Mouse (Mus musculus): ENCODE data around the gene Zfp973. TPM values are rescaled to one million over a fixed set of nuclear protein-coding genes. Genes with fewer than 3 reads are reported as not detected.
A peak's percentile ranks its signal among the peaks of the same experiment; 100 is the strongest.
"Not testable (repeated sequence)": the region's sequence is repeated elsewhere in the genome, so short reads cannot be mapped to it uniquely, and the experiment has no call there.

Zfp973 gene
- 7.7 and 9.3 TPM in 2 replicates for polyA plus RNA-seq (2015; fragmentation: Nextera tagmentation; extraction: Ambion mirVana)

DNA sequence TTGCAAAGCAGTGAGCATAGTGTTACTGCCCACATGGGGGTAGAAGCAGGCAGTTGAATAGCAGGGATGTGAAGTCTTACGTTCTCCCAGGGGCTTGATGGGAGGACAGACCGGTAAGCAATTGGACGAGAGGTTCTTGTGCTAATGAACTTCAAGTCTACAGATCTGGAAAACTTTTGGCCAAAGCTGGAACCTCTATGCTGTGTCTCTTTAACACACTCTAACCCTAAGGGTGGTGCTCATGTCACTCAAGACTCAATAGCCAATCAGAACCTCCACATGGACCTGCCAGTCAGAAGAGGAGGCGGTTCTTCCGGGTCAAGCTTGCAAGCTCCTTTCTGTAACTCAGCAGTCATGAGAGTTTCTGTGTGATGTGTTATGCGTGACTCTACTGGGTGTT, at the start of gene Zfp973:
TSS of gene Zfp973 (plus strand) at position 301 of the 400 bp plus-strand sequence.
- H3K36me3 ChIP-seq (ENCODE audit: insufficient read depth, low read length); H3K9me3 ChIP-seq (ENCODE audit: low read length); H3K4me3 ChIP-seq (ENCODE audit: low read length); H3K27ac ChIP-seq (ENCODE audit: low read length); H3K4me1 ChIP-seq (ENCODE audit: insufficient read depth, low read length); H3K4me2 ChIP-seq (replicated peaks; ENCODE audit: low read depth, low read length); H3K9ac ChIP-seq (replicated peaks; ENCODE audit: low read length); H3K27me3 ChIP-seq (ENCODE audit: insufficient read depth, low read length); ATAC-seq (ENCODE audit: low FRiP score, low TSS enrichment): not testable (repeated sequence)
- WGBS, result no CpG with 5 or more reads among the region's 6 CpGs

DNA sequence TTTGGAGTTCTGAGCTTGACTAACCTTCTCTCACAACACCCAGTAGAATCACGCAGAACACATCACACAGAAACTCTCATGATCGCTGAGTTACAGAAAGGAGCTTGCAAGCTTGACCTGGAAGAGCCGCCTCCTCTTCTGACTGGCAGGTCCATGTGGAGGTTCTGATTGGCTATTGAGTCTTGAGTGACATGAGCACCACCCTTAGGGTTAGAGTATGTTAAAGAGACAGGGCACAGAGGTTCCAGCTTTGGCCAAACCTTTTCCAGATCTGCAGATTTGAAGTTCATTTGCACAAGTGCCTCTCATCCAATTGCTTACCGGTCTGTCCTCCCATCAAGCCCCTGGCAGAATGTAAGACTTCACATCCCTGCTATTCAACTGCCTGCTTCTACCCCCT, 34.1 kb upstream of the Zfp973 start, which contains the start of gene Gm14308:
TSS of gene Gm14308 (minus strand) at position 101 of the 400 bp plus-strand sequence.
- not testable (repeated sequence) for H3K4me3 ChIP-seq (ENCODE audit: low read length); H3K9ac ChIP-seq (replicated peaks; ENCODE audit: low read length); H3K27me3 ChIP-seq (ENCODE audit: insufficient read depth, low read length); ATAC-seq (ENCODE audit: low FRiP score, low TSS enrichment); H3K4me2 ChIP-seq (replicated peaks; ENCODE audit: low read depth, low read length); H3K36me3 ChIP-seq (ENCODE audit: insufficient read depth, low read length); H3K27ac ChIP-seq (ENCODE audit: low read length); H3K9me3 ChIP-seq (ENCODE audit: low read length); H3K4me1 ChIP-seq (ENCODE audit: insufficient read depth, low read length)
- no CpG with 5 or more reads among the region's 4 CpGs for WGBS

DNA sequence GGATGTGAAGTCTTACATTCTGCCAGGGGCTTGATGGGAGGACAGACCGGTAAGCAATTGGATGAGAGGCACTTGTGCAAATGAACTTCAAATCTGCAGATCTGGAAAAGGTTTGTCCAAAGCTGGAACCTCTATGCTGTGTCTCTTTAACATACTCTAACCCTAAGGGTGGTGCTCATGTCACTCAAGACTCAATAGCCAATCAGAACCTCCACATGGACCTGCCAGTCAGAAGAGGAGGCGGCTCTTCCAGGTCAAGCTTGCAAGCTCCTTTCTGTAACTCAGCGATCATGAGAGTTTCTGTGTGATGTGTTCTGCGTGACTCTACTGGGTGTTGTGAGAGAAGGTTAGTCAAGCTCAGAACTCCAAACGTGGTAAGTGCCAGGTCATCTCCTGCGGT, 37.7 kb downstream of the Zfp973 start, which contains the start of gene Gm14305:
TSS of gene Gm14305 (plus strand) at position 278 of the 400 bp plus-strand sequence.
- H3K9me3 ChIP-seq (ENCODE audit: low read length); ATAC-seq (ENCODE audit: low FRiP score, low TSS enrichment); H3K27me3 ChIP-seq (ENCODE audit: insufficient read depth, low read length); H3K27ac ChIP-seq (ENCODE audit: low read length); H3K36me3 ChIP-seq (ENCODE audit: insufficient read depth, low read length); H3K4me1 ChIP-seq (ENCODE audit: insufficient read depth, low read length): not testable (repeated sequence)
- 0% methylated on average over 1 of the region's 6 CpGs for WGBS
- Histone ChIP-seq H3K4me3 (ENCODE audit: low read length) (peak within 1 kb of the TSS; percentile 49), H3K4me2 (replicated peaks; ENCODE audit: low read depth, low read length) (peak within 1 kb of the TSS; percentile 38; the same call in 1 of the 2 replicates), H3K9ac (replicated peaks; ENCODE audit: low read length) (peak within 1 kb of the TSS; percentile 46)

Other genes with a start within 250 kb of the Zfp973 start
- 10.2 and 14.3 TPM in 2 replicates for gene Gm14435, start 246.9 kb upstream of the Zfp973 start, polyA plus RNA-seq (2015; fragmentation: Nextera tagmentation; extraction: Ambion mirVana)
- 3.9 TPM in 1 of 2 replicates, not detected in the other for gene Gm14434, start 183.7 kb upstream of the Zfp973 start, polyA plus RNA-seq (2015; fragmentation: Nextera tagmentation; extraction: Ambion mirVana)
- gene Zfp967, start 149.5 kb upstream of the Zfp973 start, polyA plus RNA-seq (2015; fragmentation: Nextera tagmentation; extraction: Ambion mirVana), result not detected in 2 replicates
- 12.5 and 14.4 TPM in 2 replicates for gene Gm14308, start 34.2 kb upstream of the Zfp973 start, polyA plus RNA-seq (2015; fragmentation: Nextera tagmentation; extraction: Ambion mirVana)
- gene Gm14305, start 37.8 kb downstream of the Zfp973 start, polyA plus RNA-seq (2015; fragmentation: Nextera tagmentation; extraction: Ambion mirVana), result 26.9 and 28.6 TPM in 2 replicates
- 12.4 and 12.8 TPM in 2 replicates for gene Gm14295, start 128.1 kb downstream of the Zfp973 start, polyA plus RNA-seq (2015; fragmentation: Nextera tagmentation; extraction: Ambion mirVana)
- gene Gm14408, start 160.6 kb downstream of the Zfp973 start, polyA plus RNA-seq (2015; fragmentation: Nextera tagmentation; extraction: Ambion mirVana), result not detected in 2 replicates